Comparison of ENCODE assay signal across 8 mouse cellular contexts in genomic region chr2:166793542-166794214, GRCm38 (mm10). TPM values are rescaled to one million over a fixed set of nuclear protein-coding genes. Genes with fewer than 3 reads are reported as not detected.
DNase-seq lines count a peak whose midpoint lies in the region; ATAC-seq and TF ChIP-seq lines count a peak whose summit lies in the region.
"Not testable (repeated sequence)": the region's sequence is repeated elsewhere in the genome, so short reads cannot be mapped to it uniquely, and the experiment has no call there.

No protein-coding gene starts in this region.

- peak overlapping the region; percentile 20 for H3K27ac ChIP-seq in hindbrain, embryonic 14.5 days
- peak overlapping the region; percentile 43 for H3K27ac ChIP-seq in macrophage

- under 1% methylated on average over 73 of the region's 76 CpGs for WGBS in hindbrain, embryonic 14.5 days
- under 1% methylated on average over 74 of the region's 76 CpGs for WGBS in macrophage (ENCODE audit: missing documents)

- DNase-seq in Patski (ENCODE audit: low read depth, low spot score), result not testable (repeated sequence)
- DNase-seq in cerebellum, postnatal 25 days, result peak; percentile 89 to 90
- peak; percentile 65 to 81 for DNase-seq in frontal cortex, postnatal 25 days (ENCODE audit: low spot score in 2 of 2)
- DNase-seq in hindbrain, embryonic 14.5 days (ENCODE audit: low spot score), result peak; percentile 81
- DNase-seq in left cerebral cortex, adult 18-20 months (ENCODE audit: low spot score in 2 of 2), result peak; percentile 82 to 86
- peak; percentile 83 for DNase-seq in right cerebral cortex, adult 18-20 months
- peak; percentile 76 for DNase-seq in urinary bladder, adult 2 months (ENCODE audit: low spot score)

- ATAC-seq in Patski, result peak; percentile 58
- peak; percentile 91 for ATAC-seq in hindbrain, embryonic 14.5 days (ENCODE audit: low FRiP score)

- H3K4me3 ChIP-seq in hindbrain, embryonic 14.5 days (replicated peaks; ENCODE audit: low read length), result peak overlapping the region; percentile 79
- peak overlapping the region; percentile 59 for H3K4me3 ChIP-seq in macrophage (ENCODE audit: inconsistent target)

- H3K27me3 ChIP-seq in Patski; hindbrain, embryonic 14.5 days (ENCODE audit: control insufficient read depth, insufficient read depth, low read length): not testable (repeated sequence)

- in situ Hi-C loops in Patski (cut with MboI; ENCODE audit: low pct_unique_long_range_greater_than_20kb), result not testable (repeated sequence)

- H3K9me3 ChIP-seq in hindbrain, embryonic 14.5 days (ENCODE audit: control insufficient read depth, low read length), result not testable (repeated sequence)

- not testable (repeated sequence) for H3K79me2 ChIP-seq in macrophage (ENCODE audit: inconsistent target)

- peak overlapping the region; percentile 81 for H3K4me2 ChIP-seq in hindbrain, embryonic 14.5 days (replicated peaks)

- TF ChIP-seq CTCF in Patski (IDR thresholded peaks at IDR 0.05), result not testable (repeated sequence)

- POLR2A ChIA-PET in Patski (lab: Charles Lee), result not testable (repeated sequence)

- H3K9ac ChIP-seq in hindbrain, embryonic 14.5 days, result peak overlapping the region; percentile 81

- peaks cover 26% of the 10 kb centered on the region for H3K36me3 ChIP-seq in hindbrain, embryonic 14.5 days (replicated peaks; ENCODE audit: control insufficient read depth, insufficient read depth)
- H3K36me3 ChIP-seq in macrophage (ENCODE audit: inconsistent target), result not testable (repeated sequence)

- H3K4me1 ChIP-seq in hindbrain, embryonic 14.5 days (replicated peaks; ENCODE audit: control insufficient read depth, insufficient read depth, low read length), result peaks cover 11% of the 10 kb centered on the region

- CTCF ChIA-PET in Patski (lab: Charles Lee), result not testable (repeated sequence)

RNA-seq across cellular contexts. Expression of gene Trp53rkb, which starts 1.3 kb away (rescaled TPM):
- 5.2 TPM for polyA plus RNA-seq in Patski (2021)
- polyA plus RNA-seq in hindbrain, embryonic 14.5 days (2014; fragmentation: Nextera tagmentation; extraction: Ambion mirVana), result 9.2 and 9.7 TPM in 2 replicates
- 1 to 10 TPM; 6.9 to 7.1 TPM for total RNA-seq in left cerebral cortex, adult 18-20 months (2021)
- total RNA-seq in macrophage (2018; cell fraction: chromatin; rRNA removed), result 10 to 100 TPM in 1 of 26 experiments, 1 to 10 TPM in 23, under 1 TPM in 2; 0.65 to 14.7 (median 4.1) TPM
- 1 to 10 TPM in 20 of 26 experiments, under 1 TPM in 6; 0.61 to 3.2 (median 1.4) TPM for total RNA-seq in macrophage (2018; cell fraction: cytosol; rRNA removed)
- total RNA-seq in macrophage (2018; cell fraction: nucleus; rRNA removed), result 10 to 100 TPM in 1 of 26 experiments, 1 to 10 TPM in 23, under 1 TPM in 2; 0.80 to 10.0 (median 3.7) TPM
- polyA plus RNA-seq in macrophage (2018), result 0.82 to 1.9 TPM (median 1.2 TPM) in 3 replicates
- 4.6 and 5.1 TPM in 2 replicates for polyA plus RNA-seq in urinary bladder, adult 2 months (2012; rRNA removed)

RNA-seq across cellular contexts. Expression of gene Arfgef2, which starts 11.7 kb away (rescaled TPM):
- 34.1 TPM for polyA plus RNA-seq in Patski (2021)
- 6.5 and 7.9 TPM in 2 replicates for polyA plus RNA-seq in hindbrain, embryonic 14.5 days (2014; fragmentation: Nextera tagmentation; extraction: Ambion mirVana)
- total RNA-seq in left cerebral cortex, adult 18-20 months (2021), result 10 to 100 TPM; 63.4 to 64.9 TPM
- total RNA-seq in macrophage (2018; cell fraction: chromatin; rRNA removed), result 100 to 1,000 TPM in 4 of 26 experiments, 10 to 100 TPM in 22; 30.9 to 123 (median 73.2) TPM
- total RNA-seq in macrophage (2018; cell fraction: cytosol; rRNA removed), result 10 to 100 TPM; 25.2 to 53.8 (median 41.7) TPM
- 10 to 100 TPM; 30.8 to 82.6 (median 58.2) TPM for total RNA-seq in macrophage (2018; cell fraction: nucleus; rRNA removed)
- polyA plus RNA-seq in macrophage (2018), result 27.8 to 30.3 TPM (median 28.9 TPM) in 3 replicates
- 10.4 and 11.6 TPM in 2 replicates for polyA plus RNA-seq in urinary bladder, adult 2 months (2012; rRNA removed)
